Mouse (Mus musculus) right cerebral cortex, postnatal 14 days (tissue): ENCODE results near the gene Ms4a5.
"Not testable (repeated sequence)": the region's sequence is repeated elsewhere in the genome, so short reads cannot be mapped to it uniquely, and the experiment has no call there.

Source experiments
- DNase-seq: peaks from one replicate; pipeline ENCODE4 v3.0.0; 2022

Ms4a5 gene

DNA sequence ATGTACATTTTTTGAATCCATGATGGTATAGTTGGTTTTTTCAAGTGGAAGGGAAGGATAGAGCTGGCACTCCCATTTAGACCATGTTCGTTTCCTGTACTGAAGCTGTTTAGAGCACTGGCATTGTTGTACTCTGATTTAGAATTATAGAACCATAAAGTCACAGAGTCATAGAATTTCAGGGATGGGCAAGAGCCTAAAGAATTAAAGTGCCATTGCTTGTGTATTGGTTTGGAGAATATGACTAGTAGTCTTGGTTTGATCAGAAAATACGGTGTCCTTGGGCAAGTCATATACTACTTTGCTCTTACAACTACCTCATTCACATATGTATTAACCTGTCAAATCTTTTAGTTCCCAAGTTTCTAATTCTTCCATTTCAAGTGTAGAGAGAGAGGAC, at the start of gene Ms4a5:
Ms4a5 (minus strand) TSS at position 101 of the 400 bp plus-strand sequence.
- DNase-seq, result no peak

DNA sequence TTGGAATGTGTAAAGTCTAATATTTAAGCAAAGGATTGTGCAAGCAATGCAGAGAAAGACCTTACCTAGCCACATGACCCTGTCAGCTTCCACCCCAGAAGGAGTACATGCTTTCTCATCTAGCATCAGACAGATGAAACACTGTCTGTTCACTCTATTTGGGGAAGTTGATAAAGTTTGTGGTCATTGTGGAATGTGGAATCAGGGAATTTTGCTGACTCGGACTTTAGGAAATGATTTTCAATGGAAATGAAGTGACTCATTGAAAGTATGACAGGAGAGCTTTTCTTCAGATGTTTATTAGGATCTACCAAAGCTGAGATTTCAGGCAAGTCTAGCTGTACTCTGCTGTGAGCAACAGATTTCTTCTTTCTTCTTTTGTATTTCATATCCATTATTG, 37.5 kb upstream of the Ms4a5 start:
- DNase-seq, result no peak

DNA sequence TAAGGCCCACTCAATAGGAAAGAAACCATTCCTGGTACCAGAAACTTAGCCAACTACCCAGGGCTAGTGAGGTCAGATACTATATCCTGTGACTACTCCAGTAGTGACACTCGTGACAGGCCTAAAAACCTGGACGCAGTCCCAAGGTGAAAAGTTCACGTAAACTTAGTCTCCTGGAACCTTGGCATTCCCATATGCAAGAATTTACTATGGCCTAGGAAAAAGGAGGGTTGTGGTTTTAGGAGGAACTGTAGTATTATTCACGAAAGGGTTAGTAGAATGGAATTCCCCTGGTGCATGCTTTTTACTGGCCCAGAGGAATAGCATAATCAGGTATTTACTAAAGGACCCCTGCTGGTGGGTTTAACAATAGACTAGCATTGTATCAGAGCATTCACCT, 33.1 kb upstream of the Ms4a5 start:
- DNase-seq, result no peak

DNA sequence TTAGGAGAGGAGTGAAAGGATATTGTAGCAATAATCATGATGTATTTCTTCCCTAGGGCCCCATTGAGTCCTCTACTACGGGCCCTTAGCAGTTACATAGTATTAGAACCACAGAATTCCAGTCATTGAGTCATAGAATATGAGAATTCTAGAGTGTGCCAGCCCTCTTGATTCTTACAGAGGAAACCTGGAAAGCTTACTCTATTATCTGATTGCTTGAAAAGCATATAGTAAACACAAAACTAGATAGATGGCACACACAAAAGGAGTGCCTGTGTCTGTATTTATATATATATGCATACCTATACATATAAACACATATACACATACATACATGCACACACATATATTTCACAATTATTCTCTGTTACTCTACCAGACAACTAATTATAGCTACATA, 30.7 kb upstream of the Ms4a5 start, which contains the start of gene Ms4a14:
Ms4a14 (minus strand) TSS at position 101 of the 400 bp plus-strand sequence.
- no peak for DNase-seq

DNA sequence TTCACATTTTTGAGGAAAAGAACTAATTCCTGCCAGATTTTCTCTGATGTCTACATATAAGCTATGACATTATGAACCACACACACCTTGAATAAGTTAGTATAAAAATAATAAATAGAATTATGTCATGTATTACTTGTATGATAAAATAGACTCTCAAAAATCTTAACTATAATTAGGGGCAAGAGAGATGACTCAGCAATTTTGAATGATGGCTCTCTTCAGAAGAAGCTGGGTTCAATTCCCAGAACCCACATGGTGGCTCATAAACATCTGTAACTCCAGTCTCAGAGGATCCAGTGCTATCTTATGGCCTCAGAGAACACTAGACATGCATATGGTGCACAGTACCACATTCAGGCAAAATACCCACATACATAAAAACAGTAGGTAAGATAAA, 25.2 kb upstream of the Ms4a5 start:
- DNase-seq, result no peak

DNA sequence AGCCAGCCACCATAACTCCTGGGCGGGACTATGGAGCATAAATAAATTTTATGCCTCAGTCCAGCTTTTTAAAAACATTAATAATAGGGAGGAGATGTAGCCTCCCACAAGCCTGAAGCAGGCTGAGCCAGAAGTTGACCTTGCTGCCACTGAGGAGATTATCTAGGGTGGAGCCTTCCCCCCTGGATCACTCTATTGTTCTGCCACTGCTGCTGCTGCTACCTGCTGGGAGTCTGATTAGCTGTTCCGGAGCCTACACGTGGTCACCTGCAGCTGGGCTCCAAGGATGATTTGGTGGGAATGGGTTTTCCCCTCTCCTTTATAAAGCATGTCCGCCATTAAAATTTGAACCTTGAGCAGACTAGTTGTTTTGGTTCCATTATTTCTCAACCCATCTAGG, 15.9 kb upstream of the Ms4a5 start:
- DNase-seq, result not testable (repeated sequence)

DNA sequence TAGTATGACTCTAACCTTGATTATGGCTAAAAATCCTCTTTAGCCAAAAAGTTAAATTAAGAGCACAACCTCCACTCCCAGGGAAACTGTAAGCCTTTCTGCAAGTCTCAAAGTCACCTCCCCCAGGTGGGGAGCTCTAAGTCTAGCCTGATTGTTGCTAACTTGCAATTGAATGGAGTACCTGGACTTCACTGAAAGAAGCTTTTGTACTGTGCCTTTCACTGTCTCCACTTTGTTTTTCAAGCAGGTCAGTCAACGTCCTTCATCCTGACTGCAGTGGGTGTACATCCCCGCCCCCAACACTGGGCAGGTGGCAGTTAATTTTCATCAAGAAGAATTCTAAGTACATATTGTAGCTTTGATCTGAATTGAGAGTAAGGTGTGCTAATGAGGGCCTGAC, 15.3 kb upstream of the Ms4a5 start:
- DNase-seq, result no peak

DNA sequence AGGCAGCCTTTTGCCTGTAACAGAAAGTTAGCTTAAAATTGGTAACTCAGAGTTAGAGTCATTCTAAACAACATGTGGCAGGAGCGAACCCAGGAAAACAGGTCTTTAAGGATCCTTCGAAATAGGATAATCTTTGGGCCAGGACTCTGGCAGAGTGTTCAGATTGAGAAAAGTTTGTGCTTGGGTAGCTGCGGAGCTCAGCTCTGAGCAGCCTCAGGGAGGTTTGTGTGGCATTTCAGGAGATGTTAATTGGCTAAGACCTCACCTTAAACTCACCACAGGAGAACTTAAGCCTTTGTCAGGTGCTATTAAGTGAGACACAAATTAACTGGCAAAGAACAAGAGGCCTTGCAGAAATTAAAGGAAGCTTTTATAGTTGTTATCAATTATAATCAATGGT, 9.9 kb upstream of the Ms4a5 start:
- not testable (repeated sequence) for DNase-seq

DNA sequence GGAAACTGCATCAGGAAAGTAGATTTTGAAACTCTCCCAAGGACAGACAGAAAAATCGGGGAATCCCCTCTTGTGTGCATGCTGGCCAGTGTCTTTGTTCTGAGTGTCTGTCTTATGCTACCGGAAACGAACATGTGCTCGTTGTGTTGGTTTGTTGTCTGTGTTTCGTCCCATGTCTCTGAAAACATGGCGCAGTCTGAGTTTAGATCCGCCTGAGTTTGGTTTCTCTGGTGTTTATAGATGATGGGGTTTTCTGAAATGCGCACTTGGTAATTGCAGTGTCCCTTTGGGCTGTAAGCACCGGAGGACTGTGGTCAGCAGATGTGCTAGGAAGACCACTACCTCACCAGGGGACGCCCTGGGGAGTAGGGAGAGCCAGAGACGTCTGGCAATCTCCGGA, 9.3 kb upstream of the Ms4a5 start:
- DNase-seq, result no peak

DNA sequence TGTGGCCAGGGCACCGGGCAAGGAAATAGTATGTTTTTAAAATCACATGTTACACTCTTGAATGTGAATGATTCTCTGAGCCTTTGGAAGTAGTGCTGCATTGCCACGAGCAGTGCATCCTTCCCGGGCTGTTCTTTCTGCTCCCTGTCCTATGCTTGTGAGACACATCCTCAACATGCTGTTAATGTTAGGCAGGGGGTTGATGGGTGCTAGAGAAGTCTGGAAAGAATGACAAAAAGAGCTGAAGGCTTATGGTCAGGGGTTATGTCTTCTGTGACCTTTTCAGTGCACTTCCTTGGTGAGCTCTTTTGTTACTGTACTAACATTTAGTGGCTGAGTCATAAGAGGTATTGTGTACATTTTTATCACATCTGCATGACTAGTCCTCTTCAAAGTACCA, 3.5 kb downstream of the Ms4a5 start:
- DNase-seq, result no peak

DNA sequence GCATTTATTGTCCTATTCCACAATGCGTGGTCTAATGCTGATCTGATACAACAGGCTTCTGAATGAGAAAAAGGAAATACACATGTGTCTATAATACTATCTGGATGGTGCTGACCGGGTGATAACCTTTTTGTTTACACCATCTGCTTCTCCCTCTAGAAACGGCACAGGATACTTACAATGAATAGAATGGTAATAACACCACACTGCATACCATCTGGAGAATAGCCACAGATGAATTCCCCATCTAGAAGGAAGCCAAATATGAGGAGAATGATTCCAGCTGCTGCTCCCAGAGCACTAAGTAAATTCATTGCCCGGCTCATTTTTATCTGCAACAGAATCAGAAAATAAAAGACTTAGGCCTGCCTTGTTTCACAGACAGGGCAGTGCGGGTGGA, 7.2 kb downstream of the Ms4a5 start:
- no peak for DNase-seq

DNA sequence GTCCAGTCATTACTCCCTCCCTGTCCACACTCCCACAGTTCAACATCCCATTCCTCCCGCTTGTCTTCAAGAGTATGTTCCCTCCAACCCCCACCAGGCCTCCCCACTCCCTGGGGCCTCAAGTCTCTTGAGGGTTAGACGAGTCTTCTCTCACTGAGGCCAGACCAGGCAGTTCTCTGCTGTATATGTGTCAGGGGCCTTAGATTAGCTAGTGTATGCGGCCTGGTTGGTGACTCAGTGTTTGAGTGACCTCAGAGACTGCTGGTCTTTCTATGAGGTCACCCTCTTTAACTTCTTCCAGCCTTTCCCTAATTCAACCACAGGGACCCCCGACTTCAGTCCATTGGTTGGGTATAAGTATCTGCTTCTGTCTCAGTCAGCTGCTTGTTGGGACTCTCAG, 16.7 kb downstream of the Ms4a5 start:
- no peak for DNase-seq

DNA sequence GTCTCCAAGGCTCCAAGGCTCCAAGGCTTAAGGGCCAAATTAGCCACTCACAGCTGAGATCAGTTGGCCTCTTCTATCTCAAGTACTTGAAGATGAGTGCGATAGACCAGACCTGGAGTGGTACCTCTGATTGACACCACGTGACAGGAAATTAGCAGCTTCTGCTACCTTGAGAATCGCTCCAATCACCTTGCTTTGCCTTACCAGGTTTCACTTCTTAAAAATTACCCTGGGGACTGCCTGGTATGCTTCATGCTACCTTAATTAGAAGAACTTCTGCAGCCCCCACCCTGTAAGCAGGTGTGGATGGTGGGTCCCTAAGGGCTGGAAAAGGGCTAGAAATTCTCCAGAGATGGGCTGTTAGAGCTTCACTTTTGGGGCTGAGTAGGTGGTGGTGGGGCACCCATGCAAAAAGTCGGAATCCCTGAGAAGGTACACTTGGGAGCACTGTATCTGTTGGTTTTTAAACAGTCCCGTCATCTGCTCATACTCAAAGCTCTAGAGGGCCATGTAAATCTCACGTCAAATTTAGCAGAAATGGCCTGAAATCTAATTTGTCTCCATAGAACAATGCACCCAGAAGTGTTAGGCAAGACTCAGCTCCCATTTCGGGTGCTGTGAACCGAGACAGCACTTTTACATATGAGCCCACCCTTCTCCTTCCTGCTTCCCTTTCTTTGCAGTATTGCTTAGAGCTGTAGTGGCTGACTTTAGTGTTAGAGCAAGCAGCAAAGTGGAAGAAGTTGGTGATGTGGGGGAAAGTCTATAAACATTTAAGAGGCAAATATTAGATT, 17.4 kb downstream of the Ms4a5 start, which contains the start of gene Ms4a1:
Ms4a1 (minus strand) TSS at position 190 of the 794 bp plus-strand sequence.
- no peak for DNase-seq

DNA sequence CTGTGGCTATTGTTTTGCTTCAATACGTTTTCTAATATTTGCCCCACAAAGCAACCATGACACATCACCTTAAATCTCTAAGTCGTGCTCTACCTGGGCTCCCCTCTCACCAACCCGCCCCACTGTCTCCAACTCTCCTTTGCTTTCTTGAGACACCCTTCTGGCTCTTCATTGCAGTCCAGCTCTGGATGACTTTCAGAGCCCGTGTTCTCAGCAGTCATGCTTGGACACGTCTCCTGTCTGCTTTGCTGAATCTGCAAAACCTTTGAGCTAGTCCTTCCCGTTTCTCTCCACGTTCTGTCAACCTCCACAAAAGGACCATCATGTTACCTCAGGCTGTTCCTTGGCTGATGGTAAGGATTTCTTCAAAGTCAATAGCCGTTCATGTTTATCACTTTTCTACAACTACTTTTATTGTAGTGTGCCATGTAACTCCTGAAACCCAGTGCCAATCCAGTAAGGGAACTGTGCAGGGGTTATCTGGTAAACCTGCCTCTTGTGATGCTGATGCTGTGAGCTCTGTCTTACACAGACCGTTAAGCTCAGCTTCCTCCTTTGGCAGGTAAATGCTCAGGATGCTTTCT, 19.0 kb downstream of the Ms4a5 start:
- no peak for DNase-seq

DNA sequence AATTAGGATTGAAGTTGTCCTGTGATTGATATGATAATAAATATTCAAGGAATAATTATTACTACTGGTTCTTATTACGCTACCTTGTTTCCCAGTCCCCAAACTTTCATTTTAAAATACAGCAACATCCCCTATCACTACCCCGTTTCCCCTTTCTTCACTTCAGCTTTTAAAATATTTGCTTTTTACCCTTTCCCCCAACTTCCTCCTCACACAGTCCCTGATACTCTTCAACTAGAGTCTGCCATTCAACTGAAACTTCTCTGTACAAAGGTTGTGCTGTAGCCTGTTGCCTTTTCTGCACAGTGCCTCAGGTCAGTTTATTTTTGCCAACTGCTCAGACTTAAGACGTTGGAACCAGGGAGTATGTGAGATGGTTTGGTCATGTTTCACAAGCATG, 20.1 kb downstream of the Ms4a5 start:
- DNase-seq, result no peak

DNA sequence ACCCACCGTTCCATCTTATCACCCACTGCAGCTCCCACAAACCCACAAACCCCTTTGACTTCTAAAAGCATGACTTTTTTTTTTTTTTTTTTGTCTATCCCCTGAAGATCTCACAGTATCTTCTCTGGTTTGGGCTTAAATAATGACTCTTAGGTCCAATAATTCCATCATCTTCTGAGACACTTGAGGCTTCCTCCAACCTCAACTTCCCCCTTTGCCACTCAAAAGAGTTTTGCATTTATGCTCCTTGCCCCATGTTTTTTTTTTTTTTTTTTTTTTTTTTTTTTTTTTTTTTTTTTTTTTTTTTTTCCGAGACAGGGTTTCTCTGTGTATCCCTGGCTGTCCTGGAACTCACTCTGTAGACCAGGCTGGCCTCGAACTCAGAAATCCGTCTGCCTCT, 20.7 kb downstream of the Ms4a5 start:
- not testable (repeated sequence) for DNase-seq

DNA sequence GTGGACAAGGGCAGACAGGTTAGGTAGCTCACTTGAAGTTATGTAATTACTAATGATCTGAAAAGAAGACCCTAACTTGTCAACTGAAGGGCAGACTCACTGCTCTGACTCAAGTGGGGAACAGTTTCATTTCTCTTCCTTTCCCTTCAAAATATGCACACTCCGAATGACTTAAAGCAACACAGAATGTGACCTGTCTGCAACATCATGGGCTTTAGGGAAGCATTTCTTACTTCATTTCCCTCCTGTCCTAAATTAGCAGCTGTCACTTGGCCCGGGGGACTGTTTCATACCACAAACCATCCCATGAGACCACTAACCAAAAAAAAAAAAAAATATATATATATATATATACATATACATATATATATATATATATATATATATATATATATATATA, 22.2 kb downstream of the Ms4a5 start:
- no peak for DNase-seq

DNA sequence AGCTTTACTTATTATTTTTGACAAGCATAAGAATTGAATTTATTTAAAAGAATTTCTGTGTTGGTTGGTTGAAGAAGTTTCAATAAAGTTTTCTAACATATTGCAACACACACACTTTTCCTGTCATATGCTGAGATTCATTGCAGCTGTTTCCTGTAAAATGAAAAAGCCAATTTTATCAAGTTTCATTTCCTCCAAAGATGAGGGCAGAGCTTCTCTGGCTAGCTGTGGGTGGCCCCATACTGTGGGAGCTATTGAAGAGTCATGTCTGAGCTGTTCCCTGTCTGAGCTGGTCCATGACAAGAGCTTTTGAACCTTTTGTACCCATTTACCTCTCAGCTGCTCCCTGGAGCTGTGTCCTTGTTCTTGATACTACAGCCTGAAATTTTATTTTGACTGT, 39.4 kb downstream of the Ms4a5 start:
- no peak for DNase-seq

DNA sequence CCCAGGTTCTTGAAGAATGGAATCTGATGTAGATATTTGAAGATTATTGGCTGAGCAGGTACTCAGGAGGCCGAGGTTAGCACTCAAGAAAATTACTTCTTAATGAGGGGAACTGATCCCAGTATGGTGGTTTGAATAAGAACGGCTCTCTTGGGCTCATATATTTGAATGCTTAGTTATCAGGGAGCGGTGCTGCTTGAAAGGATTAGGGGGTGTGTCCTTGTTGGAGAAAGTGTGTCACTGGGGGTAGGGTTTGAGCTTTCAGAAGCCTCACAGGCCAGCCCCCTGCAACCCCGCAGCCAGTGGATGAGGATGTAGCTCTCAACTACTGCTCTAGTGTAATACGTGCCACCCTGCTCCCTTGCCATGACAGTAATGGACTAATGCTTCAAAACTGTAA, 41.1 kb downstream of the Ms4a5 start:
- no peak for DNase-seq

DNA sequence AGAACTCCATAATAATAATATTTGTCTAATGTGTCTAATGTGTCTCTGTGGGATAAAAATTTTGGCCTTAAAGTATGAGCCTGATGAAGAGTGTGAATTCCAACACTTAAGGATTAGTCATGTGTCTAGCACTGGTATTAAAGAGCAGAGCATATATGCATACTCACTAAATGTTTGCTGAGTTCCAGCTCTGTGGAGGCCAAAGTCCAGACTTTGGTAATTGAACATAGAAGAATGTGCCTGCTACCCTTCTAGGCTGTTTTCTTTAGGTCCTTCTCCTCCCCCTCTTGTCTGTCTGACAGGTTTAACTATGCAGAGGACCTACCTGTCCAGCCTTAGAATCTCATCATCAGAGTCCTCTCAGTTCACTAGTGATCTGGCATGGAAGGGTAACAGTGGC, 47.9 kb downstream of the Ms4a5 start:
- no peak for DNase-seq

DNA sequence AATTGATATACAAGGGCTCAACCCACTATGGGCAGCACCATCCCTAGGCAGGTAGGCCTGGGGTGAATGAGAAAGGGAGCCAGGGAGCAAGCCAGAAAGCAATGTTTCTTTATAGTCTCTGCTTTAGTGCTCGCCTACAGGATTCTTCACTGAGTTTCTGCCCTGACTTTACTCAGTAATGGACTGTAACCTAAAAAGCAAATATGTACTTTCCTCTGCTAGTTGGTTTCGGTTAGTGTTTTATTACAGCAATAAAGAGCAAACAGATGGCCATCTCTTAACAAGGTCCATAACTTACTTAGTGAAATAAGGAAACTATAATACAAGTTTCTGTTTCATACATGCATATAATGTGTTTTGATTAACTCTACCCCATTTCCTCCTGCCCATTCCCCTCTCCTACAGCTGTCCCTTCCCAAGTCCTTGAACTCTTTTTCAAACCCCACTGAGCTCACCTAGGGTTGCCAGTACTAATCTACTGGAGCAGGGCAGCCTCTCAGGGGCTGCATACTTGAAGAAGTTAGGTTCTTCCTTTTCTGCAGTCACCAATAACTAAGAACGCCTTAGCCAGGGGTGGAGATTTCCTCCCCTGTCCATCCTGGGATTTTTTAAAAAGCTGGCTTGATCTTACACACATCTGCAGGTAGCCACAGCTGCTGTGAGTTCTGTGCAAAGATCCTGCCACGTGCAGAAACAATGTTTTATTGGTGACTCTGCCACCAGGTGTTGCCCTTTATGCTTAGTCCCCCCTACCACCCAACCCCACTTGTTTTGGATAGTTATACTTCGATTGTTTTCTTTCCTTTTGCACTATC, 48.5 kb downstream of the Ms4a5 start:
- no peak for DNase-seq

DNA sequence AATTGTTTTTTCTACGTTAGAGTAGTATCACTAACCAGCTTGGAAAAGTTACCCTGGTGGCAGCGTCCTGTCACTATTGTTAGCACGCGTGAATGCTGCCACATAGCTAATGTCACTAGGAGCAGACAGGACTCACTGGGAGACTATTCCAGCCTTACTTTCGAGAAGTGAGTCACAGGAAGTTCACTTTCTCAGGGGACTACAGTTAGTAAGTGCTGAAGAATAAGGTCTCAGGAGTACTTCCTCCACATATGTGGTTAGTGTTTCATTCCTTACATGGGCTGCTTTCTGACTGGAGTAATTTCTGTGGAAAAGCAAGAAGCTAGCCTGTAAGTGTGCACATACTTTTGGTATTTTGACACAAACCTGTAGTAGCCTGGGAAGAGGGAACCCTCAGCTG, 49.4 kb downstream of the Ms4a5 start:
- DNase-seq, result no peak

DNA sequence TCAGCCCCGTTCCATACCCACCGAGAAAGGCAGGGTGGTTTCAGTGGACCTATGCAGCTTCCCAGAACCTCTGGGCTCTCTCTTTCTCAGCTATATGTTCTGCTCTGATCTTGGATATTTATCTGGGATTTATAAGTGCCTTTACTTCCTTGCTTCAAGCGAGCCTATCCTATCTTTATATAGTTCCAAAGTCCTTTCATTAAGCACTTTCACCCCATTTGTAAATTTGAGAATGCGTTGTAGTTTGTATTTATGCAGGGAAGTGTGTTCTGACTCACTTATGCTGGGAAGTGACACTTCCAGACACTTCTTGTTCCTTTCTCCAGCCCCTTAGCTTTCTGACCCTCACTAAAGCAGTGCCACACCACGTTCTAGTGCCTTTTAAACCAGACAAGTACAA, 51.3 kb downstream of the Ms4a5 start, which contains the start of gene Ms4a12:
Ms4a12 (minus strand) TSS at position 101 of the 400 bp plus-strand sequence.
- no peak for DNase-seq
